Mouse (Mus musculus) stomach, embryonic 16.5 days (tissue): ENCODE results near the gene Chat. TPM values are rescaled to one million over a fixed set of nuclear protein-coding genes. Genes with fewer than 3 reads are reported as not detected.

Experiments used
- ATAC-seq: fragments of 200-750 bp; cut with Nextera tagmentation; 2 replicates; pipeline ENCODE4 v1.8.0; 2017; ENCODE audit warnings: moderate number of reproducible peaks, moderate TSS enrichment; ENCODE audit not compliant: insufficient read depth, low FRiP score
- H3K27ac ChIP-seq: fragments of 300-500 bp; sonication (generic); 2 replicates; pipeline ENCODE4 v1.5.1; 2014; ENCODE audit warnings: low read length
- H3K27me3 ChIP-seq: fragments of 300-500 bp; sonication (generic); 2 replicates; pipeline ENCODE4 v1.6.1; 2014; ENCODE audit warnings: low read length, control low read depth, mixed read lengths; ENCODE audit not compliant: control insufficient read depth, insufficient read depth
- H3K36me3 ChIP-seq: fragments of 300-500 bp; sonication (generic); 2 replicates; pipeline ENCODE4 v1.6.1; 2014; ENCODE audit warnings: low read length; ENCODE audit not compliant: control insufficient read depth, insufficient read depth
- H3K4me1 ChIP-seq: fragments of 300-500 bp; sonication (generic); 2 replicates; pipeline ENCODE4 v1.6.1; 2014; ENCODE audit warnings: low read length, control low read depth, mixed read lengths; ENCODE audit not compliant: control insufficient read depth, insufficient read depth
- H3K4me2 ChIP-seq: fragments of 300-500 bp; sonication (generic); 2 replicates; pipeline ENCODE4 v1.6.1; 2014; ENCODE audit warnings: low read depth, low read length, mixed read lengths
- H3K4me3 ChIP-seq: fragments of 300-500 bp; sonication (generic); replicated peaks from 2 replicates; pipeline ENCODE4 v1.5.1; 2014; ENCODE audit warnings: mild to moderate bottlenecking, low read length
- H3K9ac ChIP-seq: fragments of 300-500 bp; sonication (generic); 2 replicates; pipeline ENCODE4 v1.6.1; 2014; ENCODE audit warnings: low read length
- H3K9me3 ChIP-seq: fragments of 300-500 bp; sonication (generic); replicated peaks from 2 replicates; pipeline ENCODE4 v1.6.1; 2016; ENCODE audit warnings: low read length, control low read depth; ENCODE audit not compliant: control insufficient read depth
- WGBS: fragments of 180-500 bp; shearing (Covaris S2); extraction: QIAGEN DNeasy Blood & Tissue Kit; methylation state at CpG from one replicate; pipeline ENCODE4 v1.1.7; 2014; 5-methylcytosine and 5-hydroxymethylcytosine counted together
- polyA plus RNA-seq: library from polyadenylated mRNA; unstranded; fragments of >200 nt; fragmentation: Nextera tagmentation; extraction: Ambion mirVana; gene quantifications from 2 replicates; pipeline ENCODE4 v1.2.1, GENCODE M21; 2015

Chat gene
- polyA plus RNA-seq, 1 experiment from 2014 or later = 0.76 TPM

- no peaks in the 10 kb centered on the region for H3K9me3 ChIP-seq
- no peaks in the 10 kb centered on the region for H3K36me3 ChIP-seq
- ATAC-seq = no peak
- no peak overlapping the region for H3K9ac ChIP-seq
- H3K4me3 ChIP-seq = no peak overlapping the region
- no peak overlapping the region for H3K4me2 ChIP-seq
- no peaks in the 10 kb centered on the region for H3K4me1 ChIP-seq
- 73% methylated on average over 9 of the region's 9 CpGs for WGBS
- H3K27ac ChIP-seq = no peak overlapping the region
- no peaks in the 10 kb centered on the region for H3K27me3 ChIP-seq
Measured at GRCm38 (mm10) chr14:32502764-32503688, 37.2 kb upstream of the Chat start.

GRCm38 (mm10) chr14:32501303-32501702 is 35.5 kb upstream of the Chat start:
- H3K27ac ChIP-seq = no peak overlapping the region
- H3K4me1 ChIP-seq = no peaks in the 10 kb centered on the region
- no peaks in the 10 kb centered on the region for H3K9me3 ChIP-seq
- H3K9ac ChIP-seq = no peak overlapping the region
- ATAC-seq = no peak
- no peaks in the 10 kb centered on the region for H3K36me3 ChIP-seq
- 65% methylated on average over 2 of the region's 2 CpGs for WGBS
- H3K27me3 ChIP-seq = no peaks in the 10 kb centered on the region
- no peak overlapping the region for H3K4me3 ChIP-seq
- no peak overlapping the region for H3K4me2 ChIP-seq

GRCm38 (mm10) chr14:32496115-32496850 is 30.5 kb upstream of the Chat start:
- no peak overlapping the region for H3K27ac ChIP-seq
- H3K9me3 ChIP-seq = no peaks in the 10 kb centered on the region
- H3K27me3 ChIP-seq = no peaks in the 10 kb centered on the region
- no peak for ATAC-seq
- H3K4me1 ChIP-seq = peaks cover 7% of the 10 kb centered on the region; the same call in 1 of the 2 replicates
- H3K4me2 ChIP-seq = no peak overlapping the region
- H3K9ac ChIP-seq = no peak overlapping the region
- WGBS = 65% methylated on average over 8 of the region's 8 CpGs
- no peak overlapping the region for H3K4me3 ChIP-seq
- no peaks in the 10 kb centered on the region for H3K36me3 ChIP-seq

- peak; percentile 56; the same call in 1 of the 2 replicates for ATAC-seq
- Histone ChIP-seq H3K9me3 (no peaks in the 10 kb centered on the region), H3K27me3 (no peaks in the 10 kb centered on the region), H3K4me1 (peaks cover 7% of the 10 kb centered on the region; the same call in 1 of the 2 replicates), H3K27ac (no peak overlapping the region), H3K36me3 (no peaks in the 10 kb centered on the region), H3K4me3 (peak overlapping the region; percentile 24), H3K4me2 (peak overlapping the region; percentile 47), H3K9ac (no peak overlapping the region)
- 8% methylated on average over 13 of the region's 13 CpGs for WGBS
Measured at GRCm38 (mm10) chr14:32492521-32492920, 26.7 kb upstream of the Chat start.

GRCm38 (mm10) chr14:32482061-32482460 is 16.3 kb upstream of the Chat start:
- H3K4me1 ChIP-seq = no peaks in the 10 kb centered on the region
- H3K9ac ChIP-seq = no peak overlapping the region
- H3K27ac ChIP-seq = no peak overlapping the region
- no peaks in the 10 kb centered on the region for H3K9me3 ChIP-seq
- WGBS = 5% methylated on average over 3 of the region's 3 CpGs
- no peak; the same call in 1 of the 2 replicates for ATAC-seq
- H3K27me3 ChIP-seq = no peaks in the 10 kb centered on the region
- no peak overlapping the region for H3K4me3 ChIP-seq
- no peak overlapping the region for H3K4me2 ChIP-seq
- no peaks in the 10 kb centered on the region for H3K36me3 ChIP-seq

- Histone ChIP-seq H3K4me2 (no peak overlapping the region), H3K9ac (no peak overlapping the region), H3K27me3 (no peaks in the 10 kb centered on the region), H3K9me3 (no peaks in the 10 kb centered on the region), H3K4me3 (no peak overlapping the region), H3K4me1 (no peaks in the 10 kb centered on the region), H3K27ac (no peak overlapping the region), H3K36me3 (no peaks in the 10 kb centered on the region)
- WGBS = 66% methylated on average over 1 of the region's 1 CpGs
- ATAC-seq = no peak
Measured at GRCm38 (mm10) chr14:32477581-32477980, 11.8 kb upstream of the Chat start.

- H3K4me1 ChIP-seq = no peaks in the 10 kb centered on the region
- H3K4me2 ChIP-seq = no peak overlapping the region
- no peaks in the 10 kb centered on the region; the same call in 1 of the 2 replicates for H3K27me3 ChIP-seq
- no peak overlapping the region for H3K4me3 ChIP-seq
- no peak overlapping the region for H3K9ac ChIP-seq
- no peak for ATAC-seq
- no peak overlapping the region for H3K27ac ChIP-seq
- WGBS = 68% methylated on average over 6 of the region's 6 CpGs
- H3K9me3 ChIP-seq = no peaks in the 10 kb centered on the region
- no peaks in the 10 kb centered on the region for H3K36me3 ChIP-seq
Measured at GRCm38 (mm10) chr14:32476559-32476958, 10.8 kb upstream of the Chat start.

- no peak overlapping the region for H3K27ac ChIP-seq
- no peaks in the 10 kb centered on the region for H3K36me3 ChIP-seq
- no peaks in the 10 kb centered on the region; the same call in 1 of the 2 replicates for H3K27me3 ChIP-seq
- no peak overlapping the region for H3K4me3 ChIP-seq
- no peaks in the 10 kb centered on the region for H3K4me1 ChIP-seq
- H3K9me3 ChIP-seq = no peaks in the 10 kb centered on the region
- H3K4me2 ChIP-seq = no peak overlapping the region
- ATAC-seq = peak; percentile 21; the same call in 1 of the 2 replicates
- 7% methylated on average over 4 of the region's 4 CpGs for WGBS
- H3K9ac ChIP-seq = no peak overlapping the region
Measured at GRCm38 (mm10) chr14:32472996-32473395, 7.2 kb upstream of the Chat start.

GRCm38 (mm10) chr14:32467606-32468005 is 1.8 kb upstream of the Chat start:
- no peak overlapping the region for H3K4me2 ChIP-seq
- no peak overlapping the region for H3K9ac ChIP-seq
- no peaks in the 10 kb centered on the region for H3K9me3 ChIP-seq
- H3K4me1 ChIP-seq = peaks cover 11% of the 10 kb centered on the region; the same call in 1 of the 2 replicates
- H3K4me3 ChIP-seq = no peak overlapping the region
- ATAC-seq = no peak
- no peaks in the 10 kb centered on the region for H3K36me3 ChIP-seq
- H3K27me3 ChIP-seq = peaks cover 47% of the 10 kb centered on the region
- 5% methylated on average over 5 of the region's 5 CpGs for WGBS
- H3K27ac ChIP-seq = no peak overlapping the region
